Mouse (Mus musculus) bone marrow, adult 2 months (tissue): Measurements from ENCODE around the gene Vps8.

Source experiments
- CTCF ChIP-seq: fragments of 200-500 bp; IDR thresholded peaks from 2 replicates; pipeline ENCODE4 v1.5.1; 2011; ENCODE audit warnings: low read length, control low read depth; ENCODE audit not compliant: control insufficient read depth, insufficient read depth
- POLR2A ChIP-seq: fragments of 200-500 bp; IDR thresholded peaks from 2 replicates; pipeline ENCODE4 v1.6.1; 2011; ENCODE audit warnings: low read depth, mild to moderate bottlenecking, control low read depth, low read length, borderline replicate concordance; ENCODE audit not compliant: control insufficient read depth

- no peak for TF ChIP-seq CTCF
- no peak for TF ChIP-seq POLR2A
Measured at GRCm38 (mm10) chr16:21687406-21687805, 264.5 kb downstream of the Vps8 start.
